Mouse (Mus musculus) v-Abl transformed pro-B cells (cell line): ENCODE measurements around the gene Prcd.

Experiments used
- in situ Hi-C, 2 experiments: fragments of 400-800 bp; cut with MboI; formaldehyde crosslinking; loops; one replicate each; pipeline ENCODE4 v1.15.1; 2025; ENCODE audit not compliant: unreplicated experiment in 2 of 2

Prcd gene

DNA sequence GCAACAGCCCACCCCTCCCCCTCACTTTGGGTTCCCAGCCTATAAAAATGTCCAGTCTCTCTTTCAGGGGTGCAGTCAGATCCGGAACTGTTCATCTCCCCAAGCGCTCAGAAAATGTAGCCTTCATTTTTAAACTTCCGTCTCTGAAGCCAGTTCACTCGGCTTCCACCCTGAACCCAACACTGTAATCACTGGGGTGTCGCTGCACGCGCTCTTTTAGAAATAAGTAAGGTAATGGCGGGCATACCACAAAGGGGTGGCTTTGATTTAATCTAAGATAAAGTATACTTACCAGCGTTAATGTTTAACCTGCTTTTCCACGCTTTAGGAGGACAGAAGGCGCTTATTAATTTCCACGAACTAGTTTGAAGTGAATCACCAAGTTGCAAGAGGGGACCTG, 60.7 kb downstream of the Prcd start:
- in situ Hi-C loops, result no loop called here
